In the genomic region with DNA sequence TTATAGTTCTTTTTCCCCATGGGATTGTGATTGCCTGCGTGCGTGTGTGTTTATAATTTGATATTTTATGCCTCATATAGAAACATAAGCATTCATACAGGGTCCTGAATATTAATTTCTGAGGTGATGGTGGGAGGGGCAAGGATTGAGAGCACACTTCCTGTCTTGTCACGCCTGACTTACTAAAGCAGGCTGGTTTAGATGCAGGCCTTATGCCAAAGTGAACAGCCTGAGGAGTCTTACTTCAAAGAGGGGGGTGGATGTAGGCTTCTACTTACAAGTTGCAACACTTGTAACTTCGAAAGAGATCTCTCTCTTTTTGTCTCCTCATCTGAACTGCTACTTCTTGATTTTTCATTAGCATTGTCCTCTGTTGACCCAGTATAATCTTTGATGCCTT, we compare ENCODE assay signal across 14 mouse cellular contexts. TPM values are rescaled to one million over a fixed set of nuclear protein-coding genes. Genes with fewer than 3 reads are reported as not detected.
A peak's percentile ranks its signal among the peaks of the same experiment; 100 is the strongest.
DNase-seq lines count a peak whose midpoint lies in the region; ATAC-seq and TF ChIP-seq lines count a peak whose summit lies in the region.
"Had no signal": no experiment of that assay in that cellular context is flagged by ENCODE, and none has a peak within 500 bp of the region (broad histone marks: within the 10 kb centered on the region; RNA-seq: fewer than 3 reads in every experiment).

No protein-coding gene starts in this region.

- DNase-seq in frontal cortex, postnatal 25 days (ENCODE audit: low spot score in 2 of 2), result no peak
- peak; percentile 2 for DNase-seq in midbrain, embryonic 11.5 days (ENCODE audit: low spot score, missing footprints)
- DNase-seq in MEL (ENCODE audit: low read depth, low spot score), result peak; percentile 51
- DNase-seq in kidney, postnatal 36 days, result peak; percentile 35 to 60
- DNase-seq: adrenal gland, postnatal 36 days; gastrocnemius, postnatal 14 days; right cerebral cortex, postnatal 4 days; thymus, adult 2 months had no signal

- H3K27me3 ChIP-seq in midbrain, embryonic 11.5 days (ENCODE audit: control insufficient read depth, insufficient read depth, low read length), result no peaks in the 10 kb centered on the region
- no peaks in the 10 kb centered on the region for H3K27me3 ChIP-seq in midbrain, embryonic 16.5 days (ENCODE audit: control insufficient read depth, insufficient read depth, low read depth, low read length)
- no peaks in the 10 kb centered on the region for H3K27me3 ChIP-seq in MEL (ENCODE audit: control insufficient read depth in 1 of 2, insufficient read depth in 2 of 2, low read length in 2 of 2)
- no peaks in the 10 kb centered on the region for H3K27me3 ChIP-seq in heart, embryonic 12.5 days (replicated peaks)
- H3K27me3 ChIP-seq: lung, embryonic 15.5 days had no signal

- no peak for TF ChIP-seq CTCF in MEL (IDR thresholded peaks at IDR 0.05 in 2 of 3, conservative IDR thresholded peaks at IDR 0.05 in 1 of 3; ENCODE audit: control insufficient read depth in 1 of 3, insufficient read depth in 1 of 3, low read depth in 2 of 3, low read length in 3 of 3, poor library complexity in 1 of 3, severe bottlenecking in 1 of 3)

- no peak overlapping the region for H3K4me3 ChIP-seq in midbrain, embryonic 11.5 days (ENCODE audit: low read depth, low read length)
- no peak overlapping the region for H3K4me3 ChIP-seq in midbrain, embryonic 16.5 days (ENCODE audit: low read depth, low read length)
- H3K4me3 ChIP-seq in MEL (ENCODE audit: control insufficient read depth in 1 of 2, insufficient read depth in 1 of 2, low read depth in 2 of 2, low read length in 2 of 2), result no peak overlapping the region
- H3K4me3 ChIP-seq in heart, embryonic 12.5 days, result no peak overlapping the region
- H3K4me3 ChIP-seq: lung, embryonic 15.5 days had no signal

- 95% methylated on average over 4 of the region's 4 CpGs for WGBS in midbrain, embryonic 11.5 days
- 77% methylated on average over 4 of the region's 4 CpGs for WGBS in midbrain, embryonic 16.5 days
- 89% methylated on average over 4 of the region's 4 CpGs for WGBS in heart, embryonic 12.5 days

- H3K36me3 ChIP-seq in midbrain, embryonic 11.5 days (ENCODE audit: control insufficient read depth, insufficient read depth, low read length), result 0 out of 2 replicates have a peak, but pooled peaks cover 2% of the 10 kb centered on the region
- 0 out of 2 replicates have a peak, but pooled peaks cover 2% of the 10 kb centered on the region for H3K36me3 ChIP-seq in midbrain, embryonic 16.5 days (ENCODE audit: control insufficient read depth, insufficient read depth, low read length)
- H3K36me3 ChIP-seq in MEL (ENCODE audit: control insufficient read depth in 1 of 2, insufficient read depth in 2 of 2, low read length in 2 of 2), result peaks cover 6 to 16% of the 10 kb centered on the region in 2 experiments
- peaks cover 22% of the 10 kb centered on the region for H3K36me3 ChIP-seq in heart, embryonic 12.5 days

- no peak overlapping the region for H3K4me2 ChIP-seq in midbrain, embryonic 11.5 days
- H3K4me2 ChIP-seq in midbrain, embryonic 16.5 days (ENCODE audit: low read length), result no peak overlapping the region
- no peak overlapping the region for H3K4me2 ChIP-seq in heart, embryonic 12.5 days
- H3K4me2 ChIP-seq: lung, embryonic 15.5 days had no signal

- no peak overlapping the region for H3K27ac ChIP-seq in midbrain, embryonic 11.5 days (ENCODE audit: low read depth, low read length)
- H3K27ac ChIP-seq in midbrain, embryonic 16.5 days (ENCODE audit: low read length), result no peak overlapping the region
- H3K27ac ChIP-seq in MEL (ENCODE audit: control insufficient read depth, low read depth, low read length), result no peak overlapping the region
- H3K27ac ChIP-seq in heart, embryonic 12.5 days (ENCODE audit: poor library complexity, severe bottlenecking), result no peak overlapping the region
- H3K27ac ChIP-seq: lung, embryonic 15.5 days had no signal

- TF ChIP-seq POLR2A in MEL (IDR thresholded peaks at IDR 0.05; ENCODE audit: control insufficient read depth in 1 of 2, insufficient read depth in 1 of 2, low read depth in 1 of 2, low read length in 2 of 2, poor library complexity in 1 of 2), result no peak

- no peak overlapping the region for H3K9ac ChIP-seq in midbrain, embryonic 11.5 days (ENCODE audit: low read length)
- H3K9ac ChIP-seq in midbrain, embryonic 16.5 days (ENCODE audit: low read depth, low read length), result no peak overlapping the region
- no peak overlapping the region for H3K9ac ChIP-seq in MEL (ENCODE audit: control insufficient read depth, low read depth, low read length, poor library complexity, severe bottlenecking)
- H3K9ac ChIP-seq in heart, embryonic 12.5 days, result no peak overlapping the region
- H3K9ac ChIP-seq: lung, embryonic 15.5 days had no signal

- H3K4me1 ChIP-seq in midbrain, embryonic 11.5 days (ENCODE audit: control insufficient read depth, insufficient read depth, low read length), result no peaks in the 10 kb centered on the region
- no peaks in the 10 kb centered on the region for H3K4me1 ChIP-seq in midbrain, embryonic 16.5 days (ENCODE audit: control insufficient read depth, insufficient read depth, low read length)
- H3K4me1 ChIP-seq in MEL (ENCODE audit: control insufficient read depth in 1 of 2, insufficient read depth in 2 of 2, low read length in 2 of 2), result no peaks in the 10 kb centered on the region
- no peaks in the 10 kb centered on the region for H3K4me1 ChIP-seq in heart, embryonic 12.5 days (replicated peaks)
- H3K4me1 ChIP-seq: lung, embryonic 15.5 days had no signal

- TF ChIP-seq RAD21 in MEL (IDR thresholded peaks at IDR 0.05; ENCODE audit: low read depth, low read length), result no peak

- no peak for TF ChIP-seq EP300 in MEL (IDR thresholded peaks at IDR 0.05; ENCODE audit: low read depth in 1 of 2, low read length in 2 of 2)

- H3K9me3 ChIP-seq in midbrain, embryonic 11.5 days (ENCODE audit: control insufficient read depth, low read length), result no peaks in the 10 kb centered on the region
- no peaks in the 10 kb centered on the region for H3K9me3 ChIP-seq in midbrain, embryonic 16.5 days (replicated peaks; ENCODE audit: control insufficient read depth, low read length, poor library complexity, severe bottlenecking)
- H3K9me3 ChIP-seq in MEL (replicated peaks; ENCODE audit: insufficient read depth, low read length), result no peaks in the 10 kb centered on the region
- H3K9me3 ChIP-seq in heart, embryonic 12.5 days (replicated peaks), result no peaks in the 10 kb centered on the region
- H3K9me3 ChIP-seq: lung, embryonic 15.5 days had no signal

- ATAC-seq in frontal cortex, adult (ENCODE audit: low TSS enrichment), result peak; percentile 94
- ATAC-seq in midbrain, embryonic 11.5 days (ENCODE audit: low FRiP score), result no peak
- ATAC-seq in midbrain, embryonic 16.5 days, result no peak
- no peak for ATAC-seq in heart, embryonic 12.5 days (ENCODE audit: insufficient number of reproducible peaks, low FRiP score)
- no peak for ATAC-seq in erythroid progenitor cell, adult 5-6 weeks (replicated peaks; ENCODE audit: low FRiP score, poor library complexity, severe bottlenecking)
- ATAC-seq: intestine, embryonic 16.5 days had no signal

- H3K79me2 ChIP-seq in MEL (ENCODE audit: control insufficient read depth, insufficient read depth, low read length, poor library complexity), result peaks cover 6% of the 10 kb centered on the region; the same call in 1 of the 2 replicates

TF ChIP-seq in MEL, 35 proteins besides CTCF, POLR2A, EP300 and RAD21:
- TF ChIP-seq TCF12 (IDR thresholded peaks at IDR 0.05; ENCODE audit: low read depth, low read length), result no peak
- TF ChIP-seq RCOR1 (IDR thresholded peaks at IDR 0.05; ENCODE audit: low read depth, low read length), result no peak
- no peak for TF ChIP-seq MYB (IDR thresholded peaks at IDR 0.05; ENCODE audit: low read depth, low read length)
- TF ChIP-seq TAL1 (IDR thresholded peaks at IDR 0.05; ENCODE audit: low read length), result no peak
- no peak for TF ChIP-seq GABPA (IDR thresholded peaks at IDR 0.05; ENCODE audit: low read depth, low read length)
- no peak for TF ChIP-seq USF1 (IDR thresholded peaks at IDR 0.05; ENCODE audit: low read depth, low read length)
- no peak for TF ChIP-seq MAZ (IDR thresholded peaks at IDR 0.05; ENCODE audit: low read depth, low read length)
- no peak for TF ChIP-seq ZKSCAN1 (IDR thresholded peaks at IDR 0.05; ENCODE audit: low read depth, low read length)
- no peak for TF ChIP-seq JUND (IDR thresholded peaks at IDR 0.05; ENCODE audit: low read depth, low read length)
- no peak for TF ChIP-seq GATA1 (IDR thresholded peaks at IDR 0.05; ENCODE audit: low read depth, low read length)
- TF ChIP-seq POLR2AphosphoS2 (IDR thresholded peaks at IDR 0.05; ENCODE audit: low read length), result no peak
- TF ChIP-seq CHD2 (IDR thresholded peaks at IDR 0.05; ENCODE audit: low read length), result no peak

RNA-seq across cellular contexts. Expression of gene Hbs1l, which starts 18.0 kb away (rescaled TPM):
- polyA plus RNA-seq in midbrain, embryonic 11.5 days (2014; fragmentation: Nextera tagmentation; extraction: Ambion mirVana), result 142 and 154 TPM in 2 replicates
- 89.3 and 95.1 TPM in 2 replicates for polyA plus RNA-seq in midbrain, embryonic 16.5 days (2015; fragmentation: Nextera tagmentation; extraction: Ambion mirVana)
- 115 and 133 TPM in 2 replicates for total RNA-seq in MEL (2012; rRNA removed)
- polyA plus RNA-seq in MEL (2012; ENCODE audit: insufficient read depth in 1 of 2, insufficient read length in 2 of 2, low read depth in 1 of 2, low replicate concordance in 2 of 2, missing spikeins in 1 of 2), result 100 to 1,000 TPM in 1 of 2 experiments, not detected in 1; 103 TPM
- polyA plus RNA-seq in heart, embryonic 12.5 days (2016; fragmentation: Nextera tagmentation; extraction: Ambion mirVana), result 77.0 and 81.6 TPM in 2 replicates
- total RNA-seq in erythroid progenitor cell, adult 5-6 weeks (2015; ENCODE audit: low replicate concordance), result 85.9 and 87.6 TPM in 2 replicates
- total RNA-seq in erythroid progenitor cell, adult 5-6 weeks (2017; ENCODE audit: low replicate concordance), result 76.3 and 120 TPM in 2 replicates

Comparison
In these comparisons a context has a peak if more than half of its experiments do, and no peak if none do; other contexts are left out.
1. DNase-seq: peak in midbrain, embryonic 11.5 days (single experiment), MEL (single experiment) and kidney, postnatal 36 days (2 of 2); none in frontal cortex, postnatal 25 days (0 of 2).